16 mouse cellular contexts compared by ENCODE assay signal in genomic region chr17:35161421-35161820, GRCm38 (mm10). TPM values are rescaled to one million over a fixed set of nuclear protein-coding genes. Genes with fewer than 3 reads are reported as not detected.
DNase-seq lines count a peak whose midpoint lies in the region; ATAC-seq lines count a peak whose summit lies in the region.
"Had no signal": no experiment of that assay in that cellular context is flagged by ENCODE, and none has a peak within 500 bp of the region (broad histone marks: within the 10 kb centered on the region; RNA-seq: fewer than 3 reads in every experiment).

No protein-coding gene starts in this region.

- no peak overlapping the region for H3K9ac ChIP-seq in forebrain, embryonic 13.5 days
- H3K9ac ChIP-seq in forebrain, embryonic 14.5 days (ENCODE audit: low read length) = no peak overlapping the region
- H3K9ac ChIP-seq in intestine, embryonic 15.5 days = no peak overlapping the region
- no peak overlapping the region for H3K9ac ChIP-seq in intestine, embryonic 16.5 days (ENCODE audit: low read depth, low read length)
- H3K9ac ChIP-seq in ES-E14 (ENCODE audit: insufficient read depth, low read depth, low read length, poor library complexity, severe bottlenecking) = peak overlapping the region; percentile 25; the same call in 1 of the 2 replicates
- no peak overlapping the region for H3K9ac ChIP-seq in limb, embryonic 15.5 days

- no peak for DNase-seq in forebrain, embryonic 14.5 days (ENCODE audit: low spot score)
- DNase-seq in ES-E14 (ENCODE audit: low read depth, low spot score) = no peak
- DNase-seq in yolk sac, embryonic 10.5 days (ENCODE audit: low spot score) = no peak
- DNase-seq: adrenal gland, adult 2 months; B cell, adult 2 months; forebrain, postnatal 0 days; gastrocnemius, postnatal 36 days; kidney, adult 8-10 months; lung, adult 2 months; spleen, adult 18-20 months had no signal

- no peak overlapping the region; the same call in 1 of the 2 replicates for H3K4me3 ChIP-seq in forebrain, embryonic 13.5 days
- no peak overlapping the region; the same call in 1 of the 2 replicates for H3K4me3 ChIP-seq in forebrain, embryonic 14.5 days (ENCODE audit: low read depth, low read length)
- H3K4me3 ChIP-seq in intestine, embryonic 15.5 days (replicated peaks) = no peak overlapping the region
- H3K4me3 ChIP-seq in intestine, embryonic 16.5 days (ENCODE audit: low read length) = no peak overlapping the region
- H3K4me3 ChIP-seq in ES-E14 (ENCODE audit: insufficient read depth in 1 of 2, low read depth in 1 of 2, low read length in 2 of 2, poor library complexity in 1 of 2, severe bottlenecking in 1 of 2) = peak overlapping the region in 1 of 2 experiments; percentile 98; a peak in 1 of 4 replicates
- peak overlapping the region; percentile 100; the same call in 1 of the 2 replicates for H3K4me3 ChIP-seq in limb, embryonic 15.5 days

- no peaks in the 10 kb centered on the region for H3K27me3 ChIP-seq in forebrain, embryonic 13.5 days
- H3K27me3 ChIP-seq in forebrain, embryonic 14.5 days (replicated peaks; ENCODE audit: control insufficient read depth, insufficient read depth, low read length) = no peaks in the 10 kb centered on the region
- no peaks in the 10 kb centered on the region for H3K27me3 ChIP-seq in intestine, embryonic 15.5 days (replicated peaks)
- H3K27me3 ChIP-seq in intestine, embryonic 16.5 days (replicated peaks; ENCODE audit: control insufficient read depth, insufficient read depth, low read length) = no peaks in the 10 kb centered on the region
- H3K27me3 ChIP-seq in limb, embryonic 15.5 days = no peaks in the 10 kb centered on the region

- in situ Hi-C loops in ES-E14 (cut with MboI; ENCODE audit: low sequenced_read_pairs in 2 of 2, unreplicated experiment in 2 of 2) = no loop called here

- no peaks in the 10 kb centered on the region for H3K9me3 ChIP-seq in forebrain, embryonic 13.5 days (replicated peaks)
- H3K9me3 ChIP-seq in forebrain, embryonic 14.5 days (replicated peaks; ENCODE audit: control insufficient read depth, low read length) = no peaks in the 10 kb centered on the region
- no peaks in the 10 kb centered on the region for H3K9me3 ChIP-seq in intestine, embryonic 15.5 days
- H3K9me3 ChIP-seq in intestine, embryonic 16.5 days (ENCODE audit: control insufficient read depth, low read length) = no peaks in the 10 kb centered on the region
- H3K9me3 ChIP-seq in ES-E14 (ENCODE audit: control insufficient read depth, insufficient read depth, low read depth, low read length) = no peaks in the 10 kb centered on the region
- no peaks in the 10 kb centered on the region for H3K9me3 ChIP-seq in limb, embryonic 15.5 days

- H3K4me1 ChIP-seq in forebrain, embryonic 13.5 days = peaks cover 33% of the 10 kb centered on the region
- peaks cover 18% of the 10 kb centered on the region for H3K4me1 ChIP-seq in forebrain, embryonic 14.5 days (ENCODE audit: control insufficient read depth, insufficient read depth, low read length)
- H3K4me1 ChIP-seq in intestine, embryonic 15.5 days (replicated peaks) = peaks cover 17% of the 10 kb centered on the region
- peaks cover 19% of the 10 kb centered on the region for H3K4me1 ChIP-seq in intestine, embryonic 16.5 days (ENCODE audit: control insufficient read depth, insufficient read depth, low read length)
- peaks cover 0 to 9% of the 10 kb centered on the region in 2 experiments; a peak in 1 of 4 replicates for H3K4me1 ChIP-seq in ES-E14 (ENCODE audit: control insufficient read depth in 2 of 2, insufficient read depth in 2 of 2, low read length in 2 of 2, poor library complexity in 1 of 2)
- H3K4me1 ChIP-seq in limb, embryonic 15.5 days = peaks cover 37% of the 10 kb centered on the region

- H3K27ac ChIP-seq in forebrain, embryonic 13.5 days = no peak overlapping the region
- no peak overlapping the region for H3K27ac ChIP-seq in forebrain, embryonic 14.5 days (ENCODE audit: low read depth, low read length)
- H3K27ac ChIP-seq in intestine, embryonic 15.5 days = no peak overlapping the region
- H3K27ac ChIP-seq in intestine, embryonic 16.5 days (ENCODE audit: low read length) = no peak overlapping the region
- no peak overlapping the region for H3K27ac ChIP-seq in ES-E14 (ENCODE audit: insufficient read depth, low read depth, low read length, poor library complexity, severe bottlenecking)
- H3K27ac ChIP-seq in limb, embryonic 15.5 days = no peak overlapping the region

- H3K4me2 ChIP-seq in forebrain, embryonic 13.5 days = peak overlapping the region; percentile 99
- H3K4me2 ChIP-seq in forebrain, embryonic 14.5 days (ENCODE audit: low read length) = no peak overlapping the region
- 0 out of 2 replicates have a peak overlapping the region, but pooled peaks have one; percentile 82 for H3K4me2 ChIP-seq in intestine, embryonic 15.5 days (replicated peaks)
- H3K4me2 ChIP-seq in intestine, embryonic 16.5 days (ENCODE audit: low read depth, low read length) = no peak overlapping the region
- H3K4me2 ChIP-seq in limb, embryonic 15.5 days = no peak overlapping the region

- ATAC-seq in forebrain, embryonic 13.5 days = no peak
- ATAC-seq in forebrain, embryonic 14.5 days = no peak
- ATAC-seq in intestine, embryonic 15.5 days = no peak
- no peak for ATAC-seq in intestine, embryonic 16.5 days
- ATAC-seq in limb, embryonic 15.5 days (ENCODE audit: insufficient number of reproducible peaks, low FRiP score, low TSS enrichment, low read depth) = no peak
- no peak for ATAC-seq in activated CD4-positive, CD25-positive, alpha-beta regulatory T cell, adult 4 months
- ATAC-seq: forebrain, postnatal 0 days had no signal

- H3K36me3 ChIP-seq in forebrain, embryonic 13.5 days (ENCODE audit: poor library complexity, severe bottlenecking) = peaks cover 63% of the 10 kb centered on the region
- peaks cover 62% of the 10 kb centered on the region for H3K36me3 ChIP-seq in forebrain, embryonic 14.5 days (ENCODE audit: control insufficient read depth, insufficient read depth, low read length)
- peaks cover 57% of the 10 kb centered on the region for H3K36me3 ChIP-seq in intestine, embryonic 15.5 days
- H3K36me3 ChIP-seq in intestine, embryonic 16.5 days (ENCODE audit: control insufficient read depth, insufficient read depth, low read length) = peaks cover 49% of the 10 kb centered on the region
- peaks cover 64% of the 10 kb centered on the region for H3K36me3 ChIP-seq in ES-E14 (ENCODE audit: control insufficient read depth, insufficient read depth, low read length, poor library complexity, severe bottlenecking)
- peaks cover 60% of the 10 kb centered on the region for H3K36me3 ChIP-seq in limb, embryonic 15.5 days

- 90% methylated on average over 11 of the region's 11 CpGs for WGBS in forebrain, embryonic 13.5 days
- WGBS in forebrain, embryonic 14.5 days = 86% methylated on average over 11 of the region's 11 CpGs
- WGBS in intestine, embryonic 15.5 days = 78% methylated on average over 11 of the region's 11 CpGs
- 87% methylated on average over 11 of the region's 11 CpGs for WGBS in intestine, embryonic 16.5 days
- 78% methylated on average over 11 of the region's 11 CpGs for WGBS in limb, embryonic 15.5 days

RNA-seq across cellular contexts. Expression of gene Prrc2a, which starts 3.3 kb away (rescaled TPM):
- 213 TPM in 2 replicates for polyA plus RNA-seq in forebrain, embryonic 13.5 days (2015; fragmentation: Nextera tagmentation; extraction: Ambion mirVana)
- 117 and 141 TPM in 2 replicates for polyA plus RNA-seq in forebrain, embryonic 14.5 days (2014; fragmentation: Nextera tagmentation; extraction: Ambion mirVana)
- 125 and 131 TPM in 2 replicates for polyA plus RNA-seq in intestine, embryonic 15.5 days (2015; fragmentation: Nextera tagmentation; extraction: Ambion mirVana)
- polyA plus RNA-seq in intestine, embryonic 16.5 days (2015; fragmentation: Nextera tagmentation; extraction: Ambion mirVana) = 103 TPM in 2 replicates
- total RNA-seq in ES-E14 (2012; rRNA removed) = 147 and 161 TPM in 2 replicates
- 142 and 147 TPM in 2 replicates for polyA plus RNA-seq in limb, embryonic 15.5 days (2015; fragmentation: Nextera tagmentation; extraction: Ambion mirVana)
- 10 to 100 TPM; 38.8 to 78.9 TPM for polyA plus RNA-seq in activated CD4-positive, CD25-positive, alpha-beta regulatory T cell, adult 4 months (2017; shearing (Covaris generic))

RNA-seq across cellular contexts. Expression of gene Aif1, which starts 14.4 kb away (rescaled TPM):
- polyA plus RNA-seq in forebrain, embryonic 13.5 days (2015; fragmentation: Nextera tagmentation; extraction: Ambion mirVana) = 5.6 and 6.0 TPM in 2 replicates
- polyA plus RNA-seq in forebrain, embryonic 14.5 days (2014; fragmentation: Nextera tagmentation; extraction: Ambion mirVana) = 6.9 and 7.3 TPM in 2 replicates
- 20.6 and 21.7 TPM in 2 replicates for polyA plus RNA-seq in intestine, embryonic 15.5 days (2015; fragmentation: Nextera tagmentation; extraction: Ambion mirVana)
- 17.4 and 19.4 TPM in 2 replicates for polyA plus RNA-seq in intestine, embryonic 16.5 days (2015; fragmentation: Nextera tagmentation; extraction: Ambion mirVana)
- total RNA-seq in ES-E14 (2012; rRNA removed) = not detected in 2 replicates
- polyA plus RNA-seq in limb, embryonic 15.5 days (2015; fragmentation: Nextera tagmentation; extraction: Ambion mirVana) = 14.6 and 18.6 TPM in 2 replicates
- polyA plus RNA-seq in activated CD4-positive, CD25-positive, alpha-beta regulatory T cell, adult 4 months (2017; shearing (Covaris generic)) = 1 to 10 TPM in 1 of 2 experiments, under 1 TPM in 1; 0.91 to 1.9 TPM

RNA-seq across cellular contexts. Expression of gene Bag6, which starts 26.4 kb away (rescaled TPM):
- polyA plus RNA-seq in forebrain, embryonic 13.5 days (2015; fragmentation: Nextera tagmentation; extraction: Ambion mirVana) = 82.5 and 82.6 TPM in 2 replicates
- 128 and 144 TPM in 2 replicates for polyA plus RNA-seq in forebrain, embryonic 14.5 days (2014; fragmentation: Nextera tagmentation; extraction: Ambion mirVana)
- polyA plus RNA-seq in intestine, embryonic 15.5 days (2015; fragmentation: Nextera tagmentation; extraction: Ambion mirVana) = 45.2 and 46.4 TPM in 2 replicates
- 37.5 and 41.3 TPM in 2 replicates for polyA plus RNA-seq in intestine, embryonic 16.5 days (2015; fragmentation: Nextera tagmentation; extraction: Ambion mirVana)
- total RNA-seq in ES-E14 (2012; rRNA removed) = 208 and 245 TPM in 2 replicates
- polyA plus RNA-seq in limb, embryonic 15.5 days (2015; fragmentation: Nextera tagmentation; extraction: Ambion mirVana) = 49.6 and 51.8 TPM in 2 replicates
- 10 to 100 TPM; 26.2 to 34.1 TPM for polyA plus RNA-seq in activated CD4-positive, CD25-positive, alpha-beta regulatory T cell, adult 4 months (2017; shearing (Covaris generic))

RNA-seq across cellular contexts. Expression of gene Lst1, which starts 26.8 kb away (rescaled TPM):
- polyA plus RNA-seq in forebrain, embryonic 13.5 days (2015; fragmentation: Nextera tagmentation; extraction: Ambion mirVana) = 3.5 and 4.2 TPM in 2 replicates
- polyA plus RNA-seq in forebrain, embryonic 14.5 days (2014; fragmentation: Nextera tagmentation; extraction: Ambion mirVana) = 6.1 and 8.0 TPM in 2 replicates
- polyA plus RNA-seq in intestine, embryonic 15.5 days (2015; fragmentation: Nextera tagmentation; extraction: Ambion mirVana) = 18.9 and 19.4 TPM in 2 replicates
- polyA plus RNA-seq in intestine, embryonic 16.5 days (2015; fragmentation: Nextera tagmentation; extraction: Ambion mirVana) = 16.9 and 17.1 TPM in 2 replicates
- total RNA-seq in ES-E14 (2012; rRNA removed) = 2.6 and 2.7 TPM in 2 replicates
- 25.8 and 27.5 TPM in 2 replicates for polyA plus RNA-seq in limb, embryonic 15.5 days (2015; fragmentation: Nextera tagmentation; extraction: Ambion mirVana)
- 10 to 100 TPM in 1 of 2 experiments, 1 to 10 TPM in 1; 5.4 to 13.4 TPM for polyA plus RNA-seq in activated CD4-positive, CD25-positive, alpha-beta regulatory T cell, adult 4 months (2017; shearing (Covaris generic))

RNA-seq across cellular contexts. Expression of gene Apom, which starts 29.6 kb away (rescaled TPM):
- polyA plus RNA-seq in forebrain, embryonic 13.5 days (2015; fragmentation: Nextera tagmentation; extraction: Ambion mirVana) = 0.93 and 0.99 TPM in 2 replicates
- 0.22 and 0.29 TPM in 2 replicates for polyA plus RNA-seq in forebrain, embryonic 14.5 days (2014; fragmentation: Nextera tagmentation; extraction: Ambion mirVana)
- 10.4 and 13.7 TPM in 2 replicates for polyA plus RNA-seq in intestine, embryonic 15.5 days (2015; fragmentation: Nextera tagmentation; extraction: Ambion mirVana)
- 9.4 and 20.2 TPM in 2 replicates for polyA plus RNA-seq in intestine, embryonic 16.5 days (2015; fragmentation: Nextera tagmentation; extraction: Ambion mirVana)
- total RNA-seq in ES-E14 (2012; rRNA removed) = 7.5 and 10.0 TPM in 2 replicates
- 0.52 and 2.0 TPM in 2 replicates for polyA plus RNA-seq in limb, embryonic 15.5 days (2015; fragmentation: Nextera tagmentation; extraction: Ambion mirVana)
- polyA plus RNA-seq in activated CD4-positive, CD25-positive, alpha-beta regulatory T cell, adult 4 months (2017; shearing (Covaris generic)) = not detected
- total RNA-seq: gastrocnemius, postnatal 36 days; left cerebral cortex, adult 18-20 months had no signal
- polyA plus RNA-seq: forebrain, postnatal 0 days had no signal

Comparison
In these comparisons a context has a peak if more than half of its experiments do, and no peak if none do; other contexts are left out.
1. H3K4me2 ChIP-seq: peak in forebrain, embryonic 13.5 days (single experiment) and intestine, embryonic 15.5 days (single experiment); none in forebrain, embryonic 14.5 days (single experiment), intestine, embryonic 16.5 days (single experiment) and limb, embryonic 15.5 days (single experiment).